Mouse (Mus musculus) left cerebral cortex, adult 11 months (tissue): ENCODE measurements around the gene Pdcl3.
"Not testable (repeated sequence)": the region's sequence is repeated elsewhere in the genome, so short reads cannot be mapped to it uniquely, and the experiment has no call there.

ENCODE experiments used
- DNase-seq: peaks from one replicate; pipeline ENCODE4 v3.0.0; 2022; ENCODE audit warnings: low spot score

Pdcl3 gene

DNA sequence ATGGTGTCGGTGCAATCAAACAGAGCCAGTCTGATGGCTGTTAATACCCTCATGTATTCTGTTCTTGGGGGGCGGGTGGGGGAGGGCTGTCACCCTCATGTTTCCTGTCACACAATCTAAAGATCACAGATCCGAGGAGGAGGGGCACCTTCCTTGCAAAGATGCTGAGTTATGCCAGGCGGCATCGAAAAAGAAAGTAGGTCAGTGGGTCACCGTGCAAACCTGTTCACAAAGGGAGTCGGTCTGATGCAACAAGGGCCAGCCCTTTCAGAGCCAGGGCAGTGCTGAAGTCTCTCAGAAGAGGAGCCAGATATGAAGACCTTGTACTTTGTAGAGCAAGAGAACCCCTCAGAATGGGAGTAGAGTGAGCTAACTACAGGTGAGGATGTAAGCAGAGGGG is 39.7 kb downstream of the Pdcl3 start:
- no peak for DNase-seq

DNA sequence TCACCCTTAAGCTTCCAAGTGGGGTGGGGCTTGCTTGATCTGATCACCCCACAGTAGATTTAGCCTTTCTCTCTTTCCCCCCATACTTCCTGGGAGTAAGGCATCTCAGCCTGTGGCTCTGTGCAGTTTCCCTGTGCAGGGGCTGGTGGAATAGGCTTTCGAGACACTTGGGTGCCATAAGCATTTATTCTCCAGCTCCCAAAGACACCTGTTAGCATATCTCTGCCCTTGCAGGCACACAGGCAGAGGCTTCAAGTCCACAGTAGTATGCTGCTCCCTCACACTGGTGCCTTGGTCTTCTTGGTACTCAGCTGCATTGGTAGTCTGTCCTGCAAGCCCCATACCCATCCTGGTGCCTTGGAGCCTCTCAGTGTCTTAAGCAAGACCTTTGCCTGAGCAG is 40.4 kb downstream of the Pdcl3 start:
- no peak for DNase-seq

DNA sequence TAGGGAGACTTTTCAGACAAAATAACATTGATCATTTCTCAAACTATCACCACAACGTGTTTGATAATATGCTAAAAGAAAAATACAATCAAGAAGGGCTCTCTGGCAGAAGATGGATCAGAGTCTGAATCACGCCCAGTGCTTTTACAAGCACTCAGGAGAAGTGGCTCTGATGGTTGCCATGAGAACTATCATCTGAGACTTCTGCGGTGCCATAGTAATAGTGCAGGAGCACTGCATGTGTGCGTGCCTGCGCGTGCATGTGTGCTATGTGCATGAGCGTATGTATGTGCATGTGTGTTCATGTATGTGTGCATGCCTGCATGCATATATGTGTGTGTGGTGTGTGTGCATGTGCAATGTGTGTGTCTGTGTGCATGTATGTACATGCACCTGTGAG is 43.8 kb downstream of the Pdcl3 start:
- DNase-seq: no peak

DNA sequence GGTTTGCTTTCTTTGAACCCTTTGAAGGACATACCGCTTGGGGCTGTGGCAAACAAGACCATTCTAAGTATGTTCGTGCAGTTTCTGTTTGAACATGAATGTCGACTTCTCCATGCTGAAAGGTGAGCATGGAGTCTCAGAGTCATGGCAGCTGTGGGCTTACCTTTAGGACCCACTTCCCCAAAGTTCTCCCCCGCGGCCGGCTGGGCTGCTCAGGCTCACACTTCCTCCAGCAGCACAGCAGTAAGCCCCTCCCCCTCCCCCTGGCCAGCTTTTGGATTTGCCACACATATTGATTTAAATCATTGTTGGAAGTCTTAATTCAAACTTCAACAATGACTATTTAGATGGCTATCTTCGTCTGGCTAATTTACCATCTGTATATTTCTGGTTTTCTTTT is 44.7 kb downstream of the Pdcl3 start:
- DNase-seq: no peak

DNA sequence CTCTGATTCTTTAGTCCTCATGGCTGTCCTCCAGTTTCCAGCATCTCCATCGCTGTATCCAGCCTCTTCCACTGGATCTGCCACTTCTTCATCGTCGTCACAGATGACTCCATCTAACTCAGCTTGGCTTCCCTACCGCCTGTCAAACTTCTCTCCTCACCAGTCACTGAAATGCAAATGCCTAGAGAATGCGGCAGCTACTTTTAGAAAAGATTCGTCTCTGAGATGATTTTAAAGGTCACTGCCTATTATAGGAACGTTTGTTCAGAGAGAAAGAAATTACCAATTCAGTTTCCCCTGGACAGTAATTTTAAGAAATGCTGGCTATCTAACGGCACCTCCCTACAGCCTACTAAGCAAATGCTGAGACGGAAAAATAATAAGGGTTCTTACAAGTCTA is 50.4 kb downstream of the Pdcl3 start:
- DNase-seq: no peak

DNA sequence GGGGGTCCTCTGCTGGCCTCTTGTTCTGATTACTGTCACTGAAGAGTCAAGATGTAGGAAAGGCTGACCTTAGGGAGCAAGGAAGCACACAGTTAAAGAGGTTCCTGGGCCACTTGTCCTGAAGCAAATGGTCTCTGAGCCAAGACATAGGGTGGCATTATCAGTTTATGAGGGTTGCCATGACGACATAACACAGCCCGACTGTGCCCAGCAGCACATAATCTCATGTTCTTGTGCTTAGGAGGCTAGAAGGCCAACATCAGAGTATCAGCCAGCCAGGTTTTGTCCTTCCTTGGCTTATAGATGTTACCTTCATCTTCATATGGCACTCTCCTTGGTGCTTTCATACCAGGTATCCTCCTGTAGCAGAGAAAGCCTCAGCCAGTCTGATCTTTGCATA is 56.8 kb downstream of the Pdcl3 start:
- DNase-seq: no peak

DNA sequence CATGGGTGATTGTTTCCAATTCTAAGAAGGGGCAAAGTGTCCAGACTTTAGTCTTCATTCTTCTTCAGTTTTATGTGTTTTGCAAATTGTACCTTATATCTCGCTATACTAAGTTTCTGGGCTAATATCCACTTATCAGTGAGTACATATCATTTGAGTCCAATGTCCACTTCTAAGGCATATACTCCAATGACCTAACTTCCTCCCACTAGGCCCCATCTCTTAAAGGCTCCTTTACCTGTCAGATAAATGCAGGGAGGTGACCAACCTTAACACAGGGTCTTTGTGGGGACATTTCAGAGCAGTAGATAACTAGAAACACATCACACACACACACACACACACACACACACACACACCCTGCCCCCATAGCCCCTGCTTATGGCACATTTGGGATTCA is 59.0 kb downstream of the Pdcl3 start:
- DNase-seq: not testable (repeated sequence)

DNA sequence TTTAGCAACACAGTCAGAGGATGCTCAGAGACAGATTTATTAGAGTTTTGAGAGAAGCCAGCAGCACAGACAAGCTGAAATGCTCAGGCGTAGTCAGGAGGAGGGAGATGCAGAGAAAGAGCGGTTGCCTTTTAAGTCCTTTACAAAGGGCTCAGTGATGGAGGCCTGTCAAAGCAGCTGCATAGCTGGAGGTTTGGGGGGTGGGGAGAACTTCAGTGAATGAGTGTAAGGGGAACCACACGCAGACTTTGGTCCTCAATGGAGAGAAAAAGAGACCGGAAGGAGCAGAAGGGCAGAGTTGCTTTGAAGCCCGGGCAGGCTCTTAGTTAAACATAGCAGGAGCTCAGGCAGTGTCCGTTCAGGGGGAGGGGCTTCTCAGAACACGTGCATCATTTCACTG is 61.3 kb downstream of the Pdcl3 start:
- DNase-seq: no peak
